16 mouse cellular contexts compared by ENCODE assay signal in genomic region chr17:87327645-87328044, GRCm38 (mm10). TPM values are rescaled to one million over a fixed set of nuclear protein-coding genes. Genes with fewer than 3 reads are reported as not detected.
DNase-seq lines count a peak whose midpoint lies in the region; ATAC-seq and TF ChIP-seq lines count a peak whose summit lies in the region.
"Had no signal": no experiment of that assay in that cellular context is flagged by ENCODE, and none has a peak within 500 bp of the region (broad histone marks: within the 10 kb centered on the region; RNA-seq: fewer than 3 reads in every experiment).

No protein-coding gene starts in this region.

- H3K9me3 ChIP-seq in neural tube, embryonic 14.5 days (ENCODE audit: control insufficient read depth, low read length) = no peaks in the 10 kb centered on the region
- no peaks in the 10 kb centered on the region for H3K9me3 ChIP-seq in neural tube, embryonic 15.5 days (replicated peaks)
- no peaks in the 10 kb centered on the region for H3K9me3 ChIP-seq in hindbrain, postnatal 0 days (ENCODE audit: low read length)
- H3K9me3 ChIP-seq: embryonic facial prominence, embryonic 15.5 days; heart, embryonic 13.5 days; limb, embryonic 12.5 days; liver, embryonic 15.5 days had no signal

- peak; percentile 20 to 35 for DNase-seq in cerebellum, postnatal 25 days
- DNase-seq in hindbrain, postnatal 0 days (ENCODE audit: low spot score) = no peak
- DNase-seq in spleen, postnatal 14 days (ENCODE audit: low spot score in 2 of 2) = no peak
- no peak for DNase-seq in adrenal gland, adult 18-20 months (ENCODE audit: low spot score in 2 of 2)
- no peak for DNase-seq in thymus, postnatal 14 days
- DNase-seq: adrenal gland, postnatal 36 days; kidney, adult 8-10 months; lung, postnatal 14 days had no signal

- ATAC-seq in cerebellum, adult (ENCODE audit: insufficient number of reproducible peaks, low FRiP score, low TSS enrichment) = no peak
- ATAC-seq in neural tube, embryonic 14.5 days (ENCODE audit: low read depth) = no peak
- no peak for ATAC-seq in neural tube, embryonic 15.5 days (ENCODE audit: low FRiP score)
- no peak for ATAC-seq in hindbrain, postnatal 0 days
- ATAC-seq: activated CD4-positive, CD25-positive, alpha-beta regulatory T cell, adult 4 months had no signal

- 70% methylated on average over 8 of the region's 8 CpGs for WGBS in neural tube, embryonic 14.5 days
- 66% methylated on average over 8 of the region's 8 CpGs for WGBS in neural tube, embryonic 15.5 days
- 46% methylated on average over 8 of the region's 8 CpGs for whole genome bisulfite sequencing in hindbrain, postnatal 0 days

- H3K4me1 ChIP-seq in neural tube, embryonic 14.5 days (ENCODE audit: control insufficient read depth, insufficient read depth, low read length) = peaks cover 40% of the 10 kb centered on the region
- H3K4me1 ChIP-seq in neural tube, embryonic 15.5 days = peaks cover 58% of the 10 kb centered on the region
- H3K4me1 ChIP-seq in hindbrain, postnatal 0 days (ENCODE audit: insufficient read depth, low read length) = peaks cover 53% of the 10 kb centered on the region

- H3K9ac ChIP-seq in neural tube, embryonic 14.5 days (replicated peaks; ENCODE audit: low read depth, low read length) = no peak overlapping the region
- H3K9ac ChIP-seq in neural tube, embryonic 15.5 days (replicated peaks) = no peak overlapping the region
- H3K9ac ChIP-seq in hindbrain, postnatal 0 days (replicated peaks; ENCODE audit: low read length) = no peak overlapping the region
- H3K9ac ChIP-seq: embryonic facial prominence, embryonic 15.5 days; heart, embryonic 13.5 days; limb, embryonic 12.5 days; liver, embryonic 15.5 days had no signal

- peak overlapping the region; percentile 34; the same call in 1 of the 2 replicates for H3K27ac ChIP-seq in neural tube, embryonic 14.5 days (ENCODE audit: low read depth, low read length)
- no peak overlapping the region for H3K27ac ChIP-seq in neural tube, embryonic 15.5 days (replicated peaks)
- H3K27ac ChIP-seq in hindbrain, postnatal 0 days = peak overlapping the region; percentile 21; the same call in 1 of the 2 replicates
- H3K27ac ChIP-seq: embryonic facial prominence, embryonic 15.5 days; heart, embryonic 13.5 days; limb, embryonic 12.5 days; liver, embryonic 15.5 days had no signal

- no peak for TF ChIP-seq CTCF in hindbrain, postnatal 0 days (IDR thresholded peaks at IDR 0.05; ENCODE audit: low read depth)

- no peaks in the 10 kb centered on the region for H3K36me3 ChIP-seq in neural tube, embryonic 14.5 days (ENCODE audit: control insufficient read depth, insufficient read depth, low read length)
- H3K36me3 ChIP-seq in neural tube, embryonic 15.5 days = no peaks in the 10 kb centered on the region
- H3K36me3 ChIP-seq in hindbrain, postnatal 0 days (ENCODE audit: insufficient read depth, low read length) = no peaks in the 10 kb centered on the region
- H3K36me3 ChIP-seq: embryonic facial prominence, embryonic 15.5 days; heart, embryonic 13.5 days; limb, embryonic 12.5 days had no signal

- no peak overlapping the region for H3K4me3 ChIP-seq in neural tube, embryonic 14.5 days (ENCODE audit: low read depth, low read length)
- H3K4me3 ChIP-seq in neural tube, embryonic 15.5 days (replicated peaks) = no peak overlapping the region
- no peak overlapping the region for H3K4me3 ChIP-seq in hindbrain, postnatal 0 days (ENCODE audit: low read length)
- H3K4me3 ChIP-seq: embryonic facial prominence, embryonic 15.5 days; heart, embryonic 13.5 days; limb, embryonic 12.5 days; liver, embryonic 15.5 days had no signal

- no peak overlapping the region for H3K4me2 ChIP-seq in neural tube, embryonic 14.5 days (ENCODE audit: low read depth, low read length)
- no peak overlapping the region for H3K4me2 ChIP-seq in neural tube, embryonic 15.5 days
- H3K4me2 ChIP-seq in hindbrain, postnatal 0 days (ENCODE audit: low read depth, low read length) = no peak overlapping the region
- H3K4me2 ChIP-seq: embryonic facial prominence, embryonic 15.5 days; heart, embryonic 13.5 days; limb, embryonic 12.5 days; liver, embryonic 15.5 days had no signal

- H3K27me3 ChIP-seq in neural tube, embryonic 14.5 days (ENCODE audit: control insufficient read depth, insufficient read depth, low read length) = no peaks in the 10 kb centered on the region
- H3K27me3 ChIP-seq in neural tube, embryonic 15.5 days (replicated peaks) = no peaks in the 10 kb centered on the region
- H3K27me3 ChIP-seq in hindbrain, postnatal 0 days (ENCODE audit: insufficient read depth, low read length) = no peaks in the 10 kb centered on the region
- H3K27me3 ChIP-seq: liver, embryonic 15.5 days had no signal

RNA-seq across cellular contexts. Expression of gene Ttc7, which starts 45.0 kb away (rescaled TPM):
- polyA plus RNA-seq in neural tube, embryonic 14.5 days (2014; fragmentation: Nextera tagmentation; extraction: Ambion mirVana) = 6.7 and 7.2 TPM in 2 replicates
- polyA plus RNA-seq in neural tube, embryonic 15.5 days (2015; fragmentation: Nextera tagmentation; extraction: Ambion mirVana) = 7.2 and 12.0 TPM in 2 replicates
- total RNA-seq in hindbrain, postnatal 0 days (2014; rRNA removed) = 9.9 and 10.9 TPM in 2 replicates
- 9.0 and 13.3 TPM in 2 replicates for polyA plus RNA-seq in hindbrain, postnatal 0 days (2015; fragmentation: Nextera tagmentation; extraction: Ambion mirVana)
- 10 to 100 TPM; 15.2 to 16.0 TPM for total RNA-seq in adrenal gland, adult 18-20 months (2021)

Comparison
In these comparisons a context has a peak if more than half of its experiments do, and no peak if none do; other contexts are left out.
1. DNase-seq: peak in cerebellum, postnatal 25 days (2 of 2); none in hindbrain, postnatal 0 days (single experiment), spleen, postnatal 14 days (0 of 2), adrenal gland, adult 18-20 months (0 of 2) and thymus, postnatal 14 days (single experiment).